Mouse (Mus musculus) kidney, embryonic 16.5 days (tissue): ENCODE results near the gene Prex1. TPM values are rescaled to one million over a fixed set of nuclear protein-coding genes. Genes with fewer than 3 reads are reported as not detected.

ENCODE experiments used
- ATAC-seq: fragments of 200-750 bp; cut with Nextera tagmentation; 2 replicates; pipeline ENCODE4 v1.8.0; 2017; ENCODE audit warnings: moderate TSS enrichment; ENCODE audit not compliant: low FRiP score, low TSS enrichment
- H3K27ac ChIP-seq: fragments of 300-500 bp; sonication (generic); 2 replicates; pipeline ENCODE4 v1.5.1; 2014; ENCODE audit warnings: low read length
- H3K27me3 ChIP-seq: fragments of 300-500 bp; sonication (generic); 2 replicates; pipeline ENCODE4 v1.6.1; 2014; ENCODE audit warnings: low read length, control low read depth, mixed read lengths; ENCODE audit not compliant: insufficient read depth
- H3K36me3 ChIP-seq: fragments of 300-500 bp; sonication (generic); 2 replicates; pipeline ENCODE4 v1.6.1; 2014; ENCODE audit warnings: low read length, control low read depth, mixed read lengths; ENCODE audit not compliant: insufficient read depth
- H3K4me1 ChIP-seq: fragments of 300-500 bp; sonication (generic); 2 replicates; pipeline ENCODE4 v1.6.1; 2014; ENCODE audit warnings: low read length, control low read depth, mixed read lengths; ENCODE audit not compliant: insufficient read depth
- H3K4me2 ChIP-seq: fragments of 300-500 bp; sonication (generic); replicated peaks from 2 replicates; pipeline ENCODE4 v1.6.1; 2014; ENCODE audit warnings: low read depth, low read length
- H3K4me3 ChIP-seq: fragments of 300-500 bp; sonication (generic); 2 replicates; pipeline ENCODE4 v1.5.1; 2014; ENCODE audit warnings: mild to moderate bottlenecking, low read length
- H3K9ac ChIP-seq: fragments of 300-500 bp; sonication (generic); replicated peaks from 2 replicates; pipeline ENCODE4 v1.6.1; 2014; ENCODE audit warnings: low read length
- H3K9me3 ChIP-seq: fragments of 300-500 bp; sonication (generic); 2 replicates; pipeline ENCODE4 v1.6.1; 2016; ENCODE audit warnings: low read length, control low read depth
- WGBS: fragments of 180-500 bp; shearing (Covaris S2); extraction: QIAGEN DNeasy Blood & Tissue Kit; methylation state at CpG from one replicate; pipeline ENCODE4 v1.1.7; 2014; 5-methylcytosine and 5-hydroxymethylcytosine counted together
- polyA plus RNA-seq: library from polyadenylated mRNA; unstranded; fragments of >200 nt; fragmentation: Nextera tagmentation; extraction: Ambion mirVana; gene quantifications from 2 replicates; pipeline ENCODE4 v1.2.1, GENCODE M21; 2015

Gene Prex1
- polyA plus RNA-seq, 1 experiment from 2014 or later: 15.7 TPM

- Histone ChIP-seq H3K9ac (no peak overlapping the region), H3K4me1 (peaks cover 21% of the 10 kb centered on the region), H3K36me3 (no peaks in the 10 kb centered on the region), H3K9me3 (no peaks in the 10 kb centered on the region), H3K27ac (no peak overlapping the region), H3K4me2 (no peak overlapping the region), H3K27me3 (no peaks in the 10 kb centered on the region), H3K4me3 (no peak overlapping the region)
- 87% methylated on average over 13 of the region's 13 CpGs for WGBS
- ATAC-seq: no peak
Observed at GRCm38 (mm10) chr2:166632571-166633361, 80.9 kb downstream of the Prex1 start.

DNA sequence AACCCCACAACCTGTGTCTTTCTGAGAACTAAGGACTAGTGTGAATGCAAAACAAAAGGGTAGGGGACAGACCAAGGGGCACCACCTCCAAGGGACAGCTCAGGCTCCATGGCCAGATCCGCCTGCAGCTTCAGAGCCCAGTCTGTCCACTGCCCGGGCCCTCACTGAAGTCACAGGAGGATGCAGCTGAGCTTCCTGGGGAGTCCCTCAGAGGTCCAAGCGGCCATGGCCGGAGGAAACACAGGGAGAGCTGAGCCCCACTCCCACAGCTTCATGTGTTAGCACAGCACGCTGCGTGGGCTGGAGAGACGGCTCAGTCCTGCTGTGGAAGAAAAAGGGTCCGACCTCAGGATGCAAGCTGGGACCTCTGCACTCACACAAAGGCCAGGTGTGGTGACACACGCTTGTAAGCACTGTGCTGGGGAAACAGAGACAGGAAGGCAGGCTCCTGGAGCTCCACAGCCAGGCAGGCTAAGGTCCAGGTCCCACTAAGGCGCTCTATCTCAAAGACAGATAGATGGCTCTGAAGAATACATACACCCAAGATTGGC is 81.9 kb downstream of the Prex1 start:
- ATAC-seq: no peak
- no peaks in the 10 kb centered on the region for H3K9me3 ChIP-seq
- no peak overlapping the region for H3K4me2 ChIP-seq
- no peaks in the 10 kb centered on the region for H3K36me3 ChIP-seq
- H3K27ac ChIP-seq: no peak overlapping the region
- 72% methylated on average over 10 of the region's 10 CpGs for WGBS
- no peak overlapping the region for H3K4me3 ChIP-seq
- H3K27me3 ChIP-seq: no peaks in the 10 kb centered on the region
- no peak overlapping the region for H3K9ac ChIP-seq
- peaks cover 12% of the 10 kb centered on the region for H3K4me1 ChIP-seq

- no peak for ATAC-seq
- WGBS: 84% methylated on average over 5 of the region's 5 CpGs
- H3K9ac ChIP-seq: no peak overlapping the region
Observed at GRCm38 (mm10) chr2:166631189-166631588, 82.4 kb downstream of the Prex1 start.

GRCm38 (mm10) chr2:166629941-166630674 is 83.5 kb downstream of the Prex1 start:
- no peak overlapping the region for H3K9ac ChIP-seq
- no peak for ATAC-seq
- WGBS: 82% methylated on average over 17 of the region's 17 CpGs
- H3K27me3 ChIP-seq: no peaks in the 10 kb centered on the region
- H3K9me3 ChIP-seq: no peaks in the 10 kb centered on the region
- peak overlapping the region; percentile 21; the same call in 1 of the 2 replicates for H3K27ac ChIP-seq
- H3K36me3 ChIP-seq: no peaks in the 10 kb centered on the region
- H3K4me1 ChIP-seq: peaks cover 12% of the 10 kb centered on the region
- no peak overlapping the region for H3K4me3 ChIP-seq
- no peak overlapping the region for H3K4me2 ChIP-seq

More at GRCm38 (mm10) chr2:166631189-166631588, 82.4 kb downstream of the Prex1 start:
- Histone ChIP-seq H3K9me3 (no peaks in the 10 kb centered on the region), H3K27me3 (no peaks in the 10 kb centered on the region), H3K4me2 (no peak overlapping the region), H3K27ac (no peak overlapping the region), H3K4me3 (no peak overlapping the region), H3K36me3 (no peaks in the 10 kb centered on the region), H3K4me1 (peaks cover 12% of the 10 kb centered on the region)

- no peaks in the 10 kb centered on the region for H3K9me3 ChIP-seq
- H3K4me1 ChIP-seq: peaks cover 24% of the 10 kb centered on the region
- no peak overlapping the region for H3K27ac ChIP-seq
- H3K9ac ChIP-seq: no peak overlapping the region
- H3K4me2 ChIP-seq: no peak overlapping the region
- WGBS: 96% methylated on average over 6 of the region's 6 CpGs
- H3K36me3 ChIP-seq: no peaks in the 10 kb centered on the region
- no peaks in the 10 kb centered on the region for H3K27me3 ChIP-seq
- ATAC-seq: no peak
- no peak overlapping the region for H3K4me3 ChIP-seq
Observed at GRCm38 (mm10) chr2:166627578-166627977, 86.1 kb downstream of the Prex1 start.

- H3K4me1 ChIP-seq: peaks cover 18% of the 10 kb centered on the region
- 86% methylated on average over 11 of the region's 11 CpGs for WGBS
- no peaks in the 10 kb centered on the region for H3K27me3 ChIP-seq
- no peak overlapping the region for H3K27ac ChIP-seq
- H3K36me3 ChIP-seq: no peaks in the 10 kb centered on the region
- ATAC-seq: no peak
- no peak overlapping the region for H3K4me2 ChIP-seq
- no peak overlapping the region for H3K4me3 ChIP-seq
- H3K9me3 ChIP-seq: no peaks in the 10 kb centered on the region
- H3K9ac ChIP-seq: no peak overlapping the region
Observed at GRCm38 (mm10) chr2:166625219-166625618, 88.4 kb downstream of the Prex1 start.

DNA sequence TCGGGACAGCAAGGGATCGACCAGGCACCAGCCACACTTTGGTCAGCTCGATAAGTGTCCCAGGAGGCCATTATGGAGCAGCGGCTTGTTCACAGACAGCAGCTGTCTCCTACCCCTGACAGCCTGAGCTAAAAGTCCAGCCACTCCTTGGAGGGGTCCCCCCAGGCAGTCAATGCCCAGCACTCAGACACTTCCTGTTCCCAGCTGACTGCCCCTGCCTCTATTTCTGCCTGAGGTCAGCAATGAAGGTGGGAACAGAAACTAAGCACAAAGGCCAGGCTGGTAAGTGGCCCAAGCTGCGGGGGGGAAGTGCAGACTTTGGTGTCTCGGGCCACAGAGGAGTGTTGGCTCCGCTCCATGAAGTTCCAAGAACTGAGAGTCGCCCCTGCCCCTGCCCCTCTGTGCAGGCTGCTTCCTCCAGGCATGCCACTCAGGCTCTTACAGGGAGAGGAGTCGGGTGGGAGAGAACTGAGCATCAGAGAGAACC is 90.5 kb downstream of the Prex1 start:
- H3K4me1 ChIP-seq: peaks cover 24% of the 10 kb centered on the region
- no peak overlapping the region for H3K4me2 ChIP-seq
- whole genome bisulfite sequencing: 23% methylated on average over 9 of the region's 9 CpGs
- peak overlapping the region; percentile 4; the same call in 1 of the 2 replicates for H3K27ac ChIP-seq
- no peaks in the 10 kb centered on the region for H3K36me3 ChIP-seq
- peak; percentile 62 for ATAC-seq
- H3K9ac ChIP-seq: no peak overlapping the region
- H3K9me3 ChIP-seq: no peaks in the 10 kb centered on the region
- no peaks in the 10 kb centered on the region for H3K27me3 ChIP-seq
- H3K4me3 ChIP-seq: no peak overlapping the region

DNA sequence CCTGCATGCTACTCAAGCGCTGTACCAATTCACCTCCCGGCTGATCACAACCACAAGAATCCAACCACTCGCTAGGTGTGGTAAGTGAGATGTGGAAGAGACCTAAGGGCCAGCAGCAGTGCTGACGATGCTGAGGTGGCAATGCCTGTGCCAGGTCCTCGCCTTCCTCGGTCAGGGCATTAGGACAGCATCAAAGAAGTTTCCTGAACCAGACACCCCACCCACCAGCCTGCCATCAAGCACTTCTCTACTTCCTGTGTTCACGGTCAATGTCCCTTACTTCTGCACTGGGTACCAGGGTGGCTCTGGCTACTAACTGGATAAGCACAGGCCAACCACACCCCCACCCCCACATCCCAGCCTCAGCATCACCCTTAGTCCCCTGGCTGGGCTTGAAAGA is 91.0 kb downstream of the Prex1 start:
- no peak overlapping the region for H3K9ac ChIP-seq
- H3K4me1 ChIP-seq: peaks cover 24% of the 10 kb centered on the region
- H3K4me3 ChIP-seq: no peak overlapping the region
- peak overlapping the region; percentile 4; the same call in 1 of the 2 replicates for H3K27ac ChIP-seq
- 77% methylated on average over 7 of the region's 7 CpGs for WGBS
- no peaks in the 10 kb centered on the region for H3K9me3 ChIP-seq
- no peak overlapping the region for H3K4me2 ChIP-seq
- no peaks in the 10 kb centered on the region for H3K27me3 ChIP-seq
- ATAC-seq: 0 out of 2 replicates have a peak, but pooled peaks have one; percentile 23
- no peaks in the 10 kb centered on the region for H3K36me3 ChIP-seq

GRCm38 (mm10) chr2:166622079-166622478 is 91.6 kb downstream of the Prex1 start:
- H3K4me3 ChIP-seq: no peak overlapping the region
- H3K27me3 ChIP-seq: no peaks in the 10 kb centered on the region
- no peak for ATAC-seq
- WGBS: 67% methylated on average over 6 of the region's 6 CpGs
- no peaks in the 10 kb centered on the region for H3K9me3 ChIP-seq
- no peaks in the 10 kb centered on the region for H3K36me3 ChIP-seq
- no peak overlapping the region for H3K9ac ChIP-seq
- H3K27ac ChIP-seq: no peak overlapping the region
- H3K4me1 ChIP-seq: peaks cover 24% of the 10 kb centered on the region
- no peak overlapping the region for H3K4me2 ChIP-seq
